Mouse (Mus musculus) intestine, postnatal 0 days (tissue): ENCODE data around the gene Vcpkmt. TPM values are rescaled to one million over a fixed set of nuclear protein-coding genes. Genes with fewer than 3 reads are reported as not detected.
A peak's percentile ranks its signal among the peaks of the same experiment; 100 is the strongest.
"Not testable (repeated sequence)": the region's sequence is repeated elsewhere in the genome, so short reads cannot be mapped to it uniquely, and the experiment has no call there.

ENCODE experiments used
- ATAC-seq: fragments of 200-750 bp; cut with Nextera tagmentation; 2 replicates; pipeline ENCODE4 v1.8.0; 2017; ENCODE audit warnings: mild to moderate bottlenecking, moderate TSS enrichment, moderate library complexity
- H3K27ac ChIP-seq: fragments of 300-500 bp; sonication (generic); 2 replicates; pipeline ENCODE4 v1.5.1; 2014; ENCODE audit warnings: mild to moderate bottlenecking, low read depth, low read length, moderate library complexity
- H3K27me3 ChIP-seq: fragments of 300-500 bp; sonication (generic); replicated peaks from 2 replicates; pipeline ENCODE4 v1.6.1; 2014; ENCODE audit warnings: low read length, mixed read lengths; ENCODE audit not compliant: control insufficient read depth, insufficient read depth
- H3K36me3 ChIP-seq: fragments of 300-500 bp; sonication (generic); 2 replicates; pipeline ENCODE4 v1.6.1; 2014; ENCODE audit warnings: mild to moderate bottlenecking, moderate library complexity; ENCODE audit not compliant: control insufficient read depth, insufficient read depth
- H3K4me1 ChIP-seq: fragments of 300-500 bp; sonication (generic); replicated peaks from 2 replicates; pipeline ENCODE4 v1.6.1; 2014; ENCODE audit warnings: antibody characterized with exemption, low read length, mixed read lengths; ENCODE audit not compliant: control insufficient read depth, insufficient read depth
- H3K4me2 ChIP-seq: fragments of 300-500 bp; sonication (generic); replicated peaks from 2 replicates; pipeline ENCODE4 v1.6.1; 2014; ENCODE audit warnings: low read depth, mild to moderate bottlenecking, moderate library complexity
- H3K4me3 ChIP-seq: fragments of 300-500 bp; sonication (generic); 2 replicates; pipeline ENCODE4 v1.5.1; 2014; ENCODE audit warnings: low read depth, low read length
- H3K9ac ChIP-seq: fragments of 300-500 bp; sonication (generic); 2 replicates; pipeline ENCODE4 v1.6.1; 2014; ENCODE audit warnings: mild to moderate bottlenecking, low read depth, low read length
- H3K9me3 ChIP-seq: fragments of 300-500 bp; sonication (generic); 2 replicates; pipeline ENCODE4 v1.6.1; 2016; ENCODE audit warnings: mixed run types; ENCODE audit not compliant: control insufficient read depth
- CTCF ChIP-seq: sonication (generic); IDR thresholded peaks from 2 replicates; pipeline ENCODE4 v1.5.1; 2016; ENCODE audit warnings: low read depth, mild to moderate bottlenecking, control low read depth, antibody characterized with exemption, moderate library complexity
- WGBS: fragments of 180-500 bp; shearing (Covaris S2); extraction: QIAGEN DNeasy Blood & Tissue Kit; methylation state at CpG from one replicate; pipeline ENCODE4 v1.1.7; 2014; 5-methylcytosine and 5-hydroxymethylcytosine counted together
- polyA plus RNA-seq: library from polyadenylated mRNA; unstranded; fragments of >200 nt; fragmentation: Nextera tagmentation; extraction: Ambion mirVana; gene quantifications from 2 replicates; pipeline ENCODE4 v1.2.1, GENCODE M21; 2015

Vcpkmt gene
- polyA plus RNA-seq, 1 experiment from 2014 or later, result 19.4 TPM

GRCm38 (mm10) chr12:69568266-69568665, 14.6 kb downstream of the Vcpkmt start:
- WGBS, result 64% methylated on average over 3 of the region's 3 CpGs
- H3K9ac ChIP-seq, result no peak overlapping the region
- H3K4me1 ChIP-seq, result no peaks in the 10 kb centered on the region
- ATAC-seq, result no peak
- no peak for TF ChIP-seq CTCF
- no peak overlapping the region for H3K4me3 ChIP-seq
- H3K36me3 ChIP-seq, result no peaks in the 10 kb centered on the region
- no peaks in the 10 kb centered on the region for H3K27me3 ChIP-seq
- H3K27ac ChIP-seq, result no peak overlapping the region
- H3K4me2 ChIP-seq, result no peak overlapping the region
- H3K9me3 ChIP-seq, result no peaks in the 10 kb centered on the region

- H3K4me3 ChIP-seq, H3K4me2 ChIP-seq, H3K9ac ChIP-seq, H3K27me3 ChIP-seq, ATAC-seq, H3K9me3 ChIP-seq, H3K4me1 ChIP-seq, H3K27ac ChIP-seq, H3K36me3 ChIP-seq: not testable (repeated sequence)
- WGBS, result 85% methylated on average over 5 of the region's 6 CpGs
Observed at GRCm38 (mm10) chr12:69561006-69561405, 21.8 kb downstream of the Vcpkmt start.

GRCm38 (mm10) chr12:69556221-69556861, 26.5 kb downstream of the Vcpkmt start:
- peak; percentile 84 for ATAC-seq
- 52% methylated on average over 6 of the region's 6 CpGs for WGBS
- Histone ChIP-seq H3K27me3 (no peaks in the 10 kb centered on the region), H3K4me3 (no peak overlapping the region), H3K36me3 (no peaks in the 10 kb centered on the region), H3K9me3 (0 out of 2 replicates have a peak, but pooled peaks cover 2% of the 10 kb centered on the region), H3K9ac (no peak overlapping the region), H3K27ac (peak overlapping the region; percentile 69; the same call in 1 of the 2 replicates), H3K4me2 (no peak overlapping the region), H3K4me1 (no peaks in the 10 kb centered on the region)
- TF ChIP-seq CTCF, result no peak

- Histone ChIP-seq H3K36me3 (no peaks in the 10 kb centered on the region), H3K4me3 (no peak overlapping the region), H3K9ac (no peak overlapping the region), H3K4me2 (no peak overlapping the region), H3K4me1 (no peaks in the 10 kb centered on the region), H3K27ac (no peak overlapping the region), H3K27me3 (no peaks in the 10 kb centered on the region), H3K9me3 (no peaks in the 10 kb centered on the region)
- WGBS, result 79% methylated on average over 13 of the region's 13 CpGs
- TF ChIP-seq CTCF, result no peak
- no peak for ATAC-seq
Observed at GRCm38 (mm10) chr12:69545456-69546178, 37.2 kb downstream of the Vcpkmt start.

GRCm38 (mm10) chr12:69544994-69545393, 37.8 kb downstream of the Vcpkmt start:
- H3K27ac ChIP-seq, result no peak overlapping the region
- H3K4me3 ChIP-seq, result no peak overlapping the region
- H3K9ac ChIP-seq, result no peak overlapping the region
- H3K4me2 ChIP-seq, result no peak overlapping the region
- no peaks in the 10 kb centered on the region for H3K36me3 ChIP-seq
- TF ChIP-seq CTCF, result no peak
- no peaks in the 10 kb centered on the region for H3K27me3 ChIP-seq
- H3K4me1 ChIP-seq, result no peaks in the 10 kb centered on the region
- WGBS, result 90% methylated on average over 6 of the region's 6 CpGs
- no peaks in the 10 kb centered on the region for H3K9me3 ChIP-seq
- ATAC-seq, result no peak

- Histone ChIP-seq H3K4me3 (no peak overlapping the region), H3K9me3 (no peaks in the 10 kb centered on the region), H3K4me2 (no peak overlapping the region), H3K27me3 (no peaks in the 10 kb centered on the region), H3K9ac (no peak overlapping the region), H3K4me1 (no peaks in the 10 kb centered on the region), H3K36me3 (no peaks in the 10 kb centered on the region), H3K27ac (no peak overlapping the region)
- TF ChIP-seq CTCF, result no peak
- no peak for ATAC-seq
- WGBS, result 40% methylated on average over 2 of the region's 2 CpGs
Observed at GRCm38 (mm10) chr12:69544562-69544961, 38.3 kb downstream of the Vcpkmt start.
